Mouse (Mus musculus) activated CD4-positive, CD25-positive, alpha-beta regulatory T cell, adult 9 weeks (primary cell): Measurements from ENCODE around the gene Lypd6. TPM values are rescaled to one million over a fixed set of nuclear protein-coding genes. Genes with fewer than 3 reads are reported as not detected.

ENCODE experiments used
- polyA plus RNA-seq: library from polyadenylated mRNA; unstranded; fragments of 100-300 nt; shearing (Covaris generic); gene quantifications from one replicate; pipeline ENCODE4 v1.2.1, GENCODE M21; 2017

Lypd6 gene
- not detected for polyA plus RNA-seq

DNA sequence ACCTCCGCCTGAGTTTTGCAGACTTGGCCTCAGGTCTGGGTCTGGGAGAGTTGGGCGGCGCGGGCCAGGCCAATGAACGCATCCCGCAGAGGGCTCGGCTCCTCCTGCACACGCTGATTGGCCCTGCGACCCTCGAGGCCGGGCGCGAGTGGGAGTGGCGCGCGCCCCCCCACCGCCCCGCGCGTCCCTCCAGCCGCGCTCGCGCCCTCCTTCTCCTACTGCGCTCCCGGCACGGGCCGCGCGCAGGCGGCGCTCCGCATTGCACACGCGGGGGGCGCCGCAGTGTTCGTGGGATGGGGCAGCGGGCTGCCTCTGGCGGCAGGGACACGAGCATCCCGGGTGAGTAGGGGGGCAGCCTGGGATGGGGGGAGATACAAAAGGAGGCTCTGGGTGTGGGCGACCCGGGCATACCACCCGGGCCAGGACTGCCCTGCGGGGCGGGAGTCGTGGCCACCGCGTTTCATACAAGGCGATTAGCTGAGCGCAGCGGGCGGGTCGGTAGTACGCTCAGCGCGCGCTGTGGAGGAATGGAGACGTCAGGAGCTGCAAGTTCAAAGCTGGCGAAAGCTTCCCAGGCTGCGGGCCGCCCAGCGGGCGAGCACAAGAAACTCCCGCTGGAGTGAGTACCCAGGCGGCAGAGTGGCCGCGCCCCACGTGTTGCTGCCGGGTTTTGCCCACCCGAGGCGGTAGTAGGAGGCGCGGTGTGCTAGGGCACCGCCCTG, at the start of gene Lypd6:
Gene Lypd6 (plus strand): TSS at position 184 of the 722 bp plus-strand sequence.

Other genes with a start within 250 kb of the Lypd6 start
- gene Mmadhc, start 230.4 kb downstream of the Lypd6 start, polyA plus RNA-seq: 71.8 TPM